Mouse (Mus musculus): ENCODE data around the gene Zfp184.
A peak's percentile ranks its signal among the peaks of the same experiment; 100 is the strongest.

DNA sequence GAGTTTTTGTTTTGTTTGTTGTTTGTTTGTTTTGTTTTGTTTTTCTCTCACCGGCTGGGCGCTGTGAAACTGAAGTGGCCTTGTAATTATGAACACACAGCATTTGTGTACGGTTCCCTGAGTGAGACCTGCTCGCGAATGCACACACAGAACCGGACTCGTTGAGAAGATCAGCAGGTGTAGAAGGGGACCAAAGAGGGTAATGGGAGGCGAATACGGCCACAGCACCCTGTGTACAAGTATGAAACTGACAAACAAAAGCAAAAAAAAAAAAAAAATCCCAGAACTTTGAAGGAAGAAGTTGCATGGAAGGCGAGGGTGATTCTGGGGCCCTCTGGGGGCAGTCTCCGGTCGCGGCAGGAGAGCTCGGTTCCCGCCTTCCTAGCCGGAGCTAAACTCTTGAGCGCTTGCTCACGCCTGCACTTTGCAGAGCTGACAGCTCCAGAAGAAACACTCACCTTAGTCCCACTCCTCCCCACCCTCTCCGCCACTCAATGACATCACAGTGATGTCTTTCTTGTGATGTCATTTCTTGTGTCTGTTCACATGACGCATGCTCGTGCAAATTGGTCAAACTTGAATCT, 50.5 kb downstream of the Zfp184 start:
- TF ChIP-seq CTCF (IDR thresholded peaks at IDR 0.05) (peak; percentile 43), POLR2A (IDR thresholded peaks at IDR 0.05; ENCODE audit: insufficient read depth, low read depth, low read length) (no peak), EP300 (IDR thresholded peaks at IDR 0.05; ENCODE audit: insufficient read depth, low read depth, low read length) (no peak)

Data from heart, adult 2 months (tissue).